Mouse (Mus musculus) kidney, adult 2 months (tissue): Measurements from ENCODE around the gene Npas4. TPM values are rescaled to one million over a fixed set of nuclear protein-coding genes. Genes with fewer than 3 reads are reported as not detected.
A peak's percentile ranks its signal among the peaks of the same experiment; 100 is the strongest.

Experiments
- DNase-seq: peaks from one replicate; pipeline ENCODE4 v3.0.0; 2021
- H3K27ac ChIP-seq: fragments of 200-500 bp; 2 replicates; pipeline ENCODE4 v1.5.1; 2012; ENCODE audit warnings: low read depth, low read length, control low read depth, inconsistent platforms; ENCODE audit not compliant: insufficient read depth
- H3K27me3 ChIP-seq: fragments of 200-500 bp; replicated peaks from 2 replicates; pipeline ENCODE4 v1.6.1; 2012; ENCODE audit warnings: mild to moderate bottlenecking, moderate library complexity, low read length, inconsistent platforms; ENCODE audit not compliant: control insufficient read depth, insufficient read depth
- H3K36me3 ChIP-seq: fragments of 200-500 bp; 2 replicates; pipeline ENCODE4 v1.6.1; 2012; ENCODE audit warnings: mild to moderate bottlenecking, moderate library complexity, low read length, inconsistent platforms; ENCODE audit not compliant: control insufficient read depth, insufficient read depth
- H3K4me1 ChIP-seq: fragments of 200-500 bp; 2 replicates; pipeline ENCODE4 v1.6.1; 2011; ENCODE audit warnings: low read length; ENCODE audit not compliant: control insufficient read depth, insufficient read depth
- H3K4me3 ChIP-seq: fragments of 200-500 bp; 2 replicates; pipeline ENCODE4 v1.5.1; 2011; ENCODE audit warnings: mild to moderate bottlenecking, low read depth, low read length, control low read depth; ENCODE audit not compliant: insufficient read depth
- CTCF ChIP-seq: fragments of 200-500 bp; conservative IDR thresholded peaks from 2 replicates; pipeline ENCODE4 v1.5.1; 2011; ENCODE audit warnings: low read depth, mild to moderate bottlenecking, control low read depth, low read length, moderate library complexity, mixed read lengths; ENCODE audit not compliant: insufficient read depth, insufficient read length
- POLR2A ChIP-seq: fragments of 200-500 bp; IDR thresholded peaks from one replicate; pipeline ENCODE4 v1.6.1; 2011; ENCODE audit warnings: low read depth, low read length, control low read depth
- WGBS: fragments of 180-500 bp; shearing (Covaris S2); methylation state at CpG from one replicate; pipeline ENCODE4 v1.1.7; 2018; 5-methylcytosine and 5-hydroxymethylcytosine counted together
- polyA plus RNA-seq: library from polyadenylated mRNA; depleted of rRNA; stranded (reverse); fragments of >200 nt; gene quantifications from 2 replicates; pipeline ENCODE4 v1.2.3, GENCODE M21; 2012; rRNA removed

The Npas4 gene
- 0.05 and 0.23 TPM in 2 replicates for polyA plus RNA-seq

GRCm38 (mm10) chr19:4990256-4990625 is at the start of gene Npas4:
Npas4 (minus strand) TSS chr19:4990316.
- H3K4me3 ChIP-seq: no peak within 1 kb of the TSS

GRCm38 (mm10) chr19:5039301-5040114 is 49.4 kb upstream of the Npas4 start:
- TF ChIP-seq POLR2A: no peak
- TF ChIP-seq CTCF: no peak
- H3K4me3 ChIP-seq: peak overlapping the region; percentile 77
- 7% methylated on average over 41 of the region's 41 CpGs for WGBS
- peaks cover 13% of the 10 kb centered on the region for H3K4me1 ChIP-seq
- DNase-seq: peak; percentile 54
- H3K27ac ChIP-seq: no peak overlapping the region; the same call in 1 of the 2 replicates
- no peaks in the 10 kb centered on the region for H3K27me3 ChIP-seq
- H3K36me3 ChIP-seq: no peaks in the 10 kb centered on the region

More at GRCm38 (mm10) chr19:4990256-4990625, at the start of gene Npas4:
- no peak for DNase-seq
- no peaks in the 10 kb centered on the region for H3K4me1 ChIP-seq
- TF ChIP-seq CTCF (no peak), POLR2A (no peak)
- 18% methylated on average over 4 of the region's 4 CpGs for WGBS
- H3K27ac ChIP-seq: no peak within 1 kb of the TSS
- no peaks in the 10 kb centered on the region for H3K36me3 ChIP-seq
- 0 out of 2 replicates have a peak, but pooled peaks cover 3% of the 10 kb centered on the region for H3K27me3 ChIP-seq

- DNase-seq: peak; percentile 92
- H3K27me3 ChIP-seq: no peaks in the 10 kb centered on the region
- peak within 1 kb of the TSS; percentile 19; the same call in 1 of the 2 replicates for H3K27ac ChIP-seq
- peak within 1 kb of the TSS; percentile 77 for H3K4me3 ChIP-seq
- peaks cover 13% of the 10 kb centered on the region for H3K4me1 ChIP-seq
- under 1% methylated on average over 44 of the region's 44 CpGs for WGBS
- no peaks in the 10 kb centered on the region for H3K36me3 ChIP-seq
- TF ChIP-seq POLR2A (no peak), CTCF (peak; percentile 40; the same call in 1 of the 2 replicates)
Measured at GRCm38 (mm10) chr19:5038709-5039156, 48.6 kb upstream of the Npas4 start, which contains the start of the genes B4gat1 and AC124502.3. B4gat1 (plus strand) TSS chr19:5038826. AC124502.3 (plus strand) TSS chr19:5038891.

GRCm38 (mm10) chr19:5037678-5038571 is 47.8 kb upstream of the Npas4 start:
- no peak overlapping the region for H3K27ac ChIP-seq
- H3K27me3 ChIP-seq: no peaks in the 10 kb centered on the region
- WGBS: 6% methylated on average over 32 of the region's 32 CpGs
- H3K36me3 ChIP-seq: no peaks in the 10 kb centered on the region
- no peak for TF ChIP-seq CTCF
- TF ChIP-seq POLR2A: no peak
- peak; percentile 81 for DNase-seq
- H3K4me3 ChIP-seq: peak overlapping the region; percentile 77
- peaks cover 13% of the 10 kb centered on the region for H3K4me1 ChIP-seq

GRCm38 (mm10) chr19:5036577-5036976 is 46.5 kb upstream of the Npas4 start:
- H3K4me3 ChIP-seq: no peak overlapping the region
- H3K27ac ChIP-seq: no peak overlapping the region
- TF ChIP-seq CTCF (no peak), POLR2A (no peak)
- WGBS: 80% methylated on average over 4 of the region's 4 CpGs
- H3K36me3 ChIP-seq: no peaks in the 10 kb centered on the region
- H3K27me3 ChIP-seq: no peaks in the 10 kb centered on the region
- H3K4me1 ChIP-seq: peaks cover 9% of the 10 kb centered on the region
- no peak for DNase-seq

DNA sequence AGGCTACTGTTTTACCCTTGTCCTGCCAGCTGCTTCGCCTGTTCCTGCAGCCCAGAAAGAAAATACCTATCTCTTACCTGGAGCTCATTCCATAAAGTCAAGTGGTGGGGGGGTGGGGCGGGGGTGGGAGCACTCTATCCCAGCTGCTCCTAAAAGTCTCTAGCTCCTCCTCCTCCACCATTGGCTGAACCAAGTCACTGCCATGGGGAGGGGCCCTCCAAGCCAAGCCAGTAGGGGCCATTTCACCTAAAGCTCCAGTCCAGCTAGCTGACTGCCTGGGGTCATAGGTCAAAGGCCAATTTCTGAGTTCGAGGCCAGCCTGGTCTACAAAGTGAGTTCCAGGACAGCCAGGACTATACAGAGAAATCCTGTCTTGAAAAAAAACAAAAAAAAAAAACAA is 42.6 kb upstream of the Npas4 start:
- Histone ChIP-seq H3K27me3 (no peaks in the 10 kb centered on the region), H3K36me3 (no peaks in the 10 kb centered on the region), H3K27ac (no peak overlapping the region), H3K4me1 (no peaks in the 10 kb centered on the region), H3K4me3 (no peak overlapping the region)
- WGBS: 84% methylated on average over 3 of the region's 3 CpGs
- no peak for DNase-seq
- TF ChIP-seq POLR2A: no peak
- TF ChIP-seq CTCF: no peak

DNA sequence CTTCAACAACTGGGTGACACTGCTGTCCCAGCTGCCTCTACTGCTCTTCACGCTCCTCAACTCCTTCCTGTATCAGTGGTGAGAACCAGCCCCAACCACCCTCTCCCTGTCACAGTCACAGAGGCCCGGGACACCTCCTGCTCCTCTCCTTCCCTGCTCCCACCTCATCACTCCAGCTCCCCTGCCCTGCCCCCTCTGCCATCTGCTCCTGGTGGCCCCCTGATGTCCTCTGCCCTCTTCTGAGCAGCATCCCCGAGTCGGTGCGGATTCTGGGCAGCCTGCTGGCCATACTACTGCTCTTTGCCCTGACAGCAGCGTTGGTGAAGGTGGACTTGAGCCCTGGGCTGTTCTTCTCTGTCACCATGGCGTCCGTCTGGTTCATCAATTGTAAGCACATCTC is 36.0 kb upstream of the Npas4 start:
- H3K27ac ChIP-seq: no peak overlapping the region
- 88% methylated on average over 8 of the region's 8 CpGs for WGBS
- no peaks in the 10 kb centered on the region for H3K4me1 ChIP-seq
- no peaks in the 10 kb centered on the region for H3K36me3 ChIP-seq
- TF ChIP-seq CTCF (no peak), POLR2A (no peak)
- DNase-seq: no peak
- H3K27me3 ChIP-seq: no peaks in the 10 kb centered on the region
- H3K4me3 ChIP-seq: no peak overlapping the region
